Mouse (Mus musculus): Measurements from ENCODE around the gene Mrm1.
A peak's percentile ranks its signal among the peaks of the same experiment; 100 is the strongest.
"Not testable (repeated sequence)": the region's sequence is repeated elsewhere in the genome, so short reads cannot be mapped to it uniquely, and the experiment has no call there.

The Mrm1 gene

DNA sequence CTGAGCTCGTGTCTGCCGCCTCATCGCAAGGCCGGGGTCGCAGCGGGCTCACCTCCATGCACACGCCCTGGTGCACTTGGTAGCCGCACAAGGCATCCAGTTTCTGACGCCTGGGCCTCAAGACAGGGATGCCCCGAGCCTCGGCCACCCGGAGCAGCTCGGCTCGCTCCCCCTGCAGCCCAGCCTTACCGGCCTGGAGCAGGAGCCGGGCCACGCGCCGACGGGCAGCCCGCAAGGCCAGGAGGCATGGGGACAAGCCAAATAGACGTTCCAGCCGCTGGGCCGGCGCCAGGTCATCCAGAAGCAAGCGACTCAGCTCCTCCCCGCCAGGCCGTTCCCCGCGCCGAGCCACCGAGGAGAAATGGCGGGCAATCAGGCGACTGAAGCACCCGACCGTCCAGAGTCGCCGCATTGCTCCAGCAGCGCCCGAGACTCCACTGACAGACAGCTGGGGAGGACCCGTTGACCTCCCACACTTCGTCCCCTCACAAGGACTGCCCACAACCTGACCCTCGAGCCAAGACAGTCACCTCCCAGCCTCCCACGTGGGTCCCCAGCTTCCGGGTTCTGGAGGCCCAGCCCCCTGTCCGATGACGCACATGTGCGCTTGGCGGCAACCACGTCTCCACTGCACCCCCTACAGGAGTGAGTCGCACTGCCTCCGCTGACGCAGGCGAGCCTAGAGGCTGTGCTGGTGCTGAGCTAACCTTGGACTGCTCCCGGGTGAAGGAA, at the start of gene Mrm1:
TSS of gene Mrm1 (minus strand) at position 555 of the 732 bp plus-strand sequence.
- peak; percentile 96 for DNase-seq (ENCODE audit: low read depth, low spot score)

DNA sequence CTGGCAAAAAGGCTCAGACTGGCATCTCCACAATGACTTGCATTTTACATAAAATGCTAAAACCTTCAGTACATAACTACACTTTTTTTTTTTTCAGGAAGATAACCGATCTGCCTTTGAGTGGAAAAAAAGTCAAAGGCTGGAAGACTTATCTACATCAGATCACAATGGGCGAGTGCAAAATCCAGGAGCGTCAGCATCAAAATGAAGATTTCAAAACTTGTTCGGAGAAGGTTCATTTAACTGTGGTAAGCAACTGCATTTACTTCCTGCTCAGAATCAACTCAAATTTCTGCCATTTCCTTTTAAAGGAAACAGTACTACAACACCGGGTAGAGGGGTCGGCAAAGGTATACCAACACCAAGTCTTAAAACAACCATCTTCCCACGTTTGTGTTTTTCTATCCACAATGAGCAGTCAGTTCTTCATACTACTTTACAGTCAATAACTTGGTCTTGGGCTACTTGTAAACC, 49.5 kb upstream of the Mrm1 start:
- DNase-seq (ENCODE audit: low read depth, low spot score), result no peak

DNA sequence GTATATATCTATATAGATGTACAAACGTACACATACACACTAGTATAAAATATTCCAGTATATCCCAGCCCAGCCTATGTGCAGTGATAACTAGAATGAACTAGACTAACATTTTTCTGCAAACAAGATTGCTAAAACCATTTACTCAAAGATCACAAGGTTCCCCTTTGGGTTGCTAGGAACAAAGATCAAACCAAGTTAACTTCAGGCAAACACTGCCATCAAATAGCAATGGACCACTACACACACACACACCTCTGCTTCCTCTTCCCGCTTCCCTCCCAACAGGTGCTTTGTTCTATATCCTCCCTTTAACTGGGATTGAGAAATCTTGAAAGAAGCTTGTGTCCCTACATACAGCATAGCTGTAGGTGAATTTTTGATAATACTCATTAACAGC, 48.3 kb upstream of the Mrm1 start:
- DNase-seq (ENCODE audit: low read depth, low spot score), result no peak

DNA sequence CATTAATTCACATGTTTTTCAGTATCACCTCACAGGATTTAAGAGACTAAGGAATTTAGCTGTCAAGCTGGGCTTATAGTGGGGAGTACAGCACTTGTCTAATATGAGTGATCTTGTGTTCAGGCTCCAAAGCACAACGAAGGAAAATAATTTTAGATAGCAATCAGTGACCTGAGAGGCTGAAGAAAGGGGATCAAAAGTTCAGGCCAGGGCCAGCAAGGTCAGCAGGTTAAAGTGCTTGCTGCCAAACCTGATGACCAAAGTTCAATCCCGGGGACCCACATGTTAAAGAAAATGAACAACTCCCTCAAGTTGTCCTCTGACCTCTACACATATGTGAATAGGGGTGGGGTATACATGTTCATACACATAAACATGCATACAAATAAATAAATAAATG, 46.0 kb upstream of the Mrm1 start:
- no peak for DNase-seq (ENCODE audit: low read depth, low spot score)

DNA sequence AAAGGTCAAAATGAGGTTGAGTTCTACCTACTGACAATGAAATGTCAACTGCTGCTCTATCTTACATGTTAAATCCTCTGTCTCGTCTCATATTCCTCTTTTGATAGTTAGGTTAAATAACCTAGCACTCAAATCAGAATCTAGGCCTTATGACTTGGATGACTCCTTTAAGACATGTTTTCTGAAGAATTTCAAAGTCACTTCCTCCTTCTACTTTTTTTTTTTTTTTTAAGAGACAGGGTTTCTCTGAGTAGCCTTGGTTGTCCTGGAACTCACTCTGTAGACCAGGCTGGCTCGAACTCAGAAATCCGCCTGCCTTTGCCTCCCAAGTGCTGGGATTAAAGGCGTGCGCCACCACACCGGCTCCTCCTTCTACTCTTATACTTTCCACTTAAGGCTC, 36.0 kb upstream of the Mrm1 start:
- no peak for DNase-seq (ENCODE audit: low read depth, low spot score)

DNA sequence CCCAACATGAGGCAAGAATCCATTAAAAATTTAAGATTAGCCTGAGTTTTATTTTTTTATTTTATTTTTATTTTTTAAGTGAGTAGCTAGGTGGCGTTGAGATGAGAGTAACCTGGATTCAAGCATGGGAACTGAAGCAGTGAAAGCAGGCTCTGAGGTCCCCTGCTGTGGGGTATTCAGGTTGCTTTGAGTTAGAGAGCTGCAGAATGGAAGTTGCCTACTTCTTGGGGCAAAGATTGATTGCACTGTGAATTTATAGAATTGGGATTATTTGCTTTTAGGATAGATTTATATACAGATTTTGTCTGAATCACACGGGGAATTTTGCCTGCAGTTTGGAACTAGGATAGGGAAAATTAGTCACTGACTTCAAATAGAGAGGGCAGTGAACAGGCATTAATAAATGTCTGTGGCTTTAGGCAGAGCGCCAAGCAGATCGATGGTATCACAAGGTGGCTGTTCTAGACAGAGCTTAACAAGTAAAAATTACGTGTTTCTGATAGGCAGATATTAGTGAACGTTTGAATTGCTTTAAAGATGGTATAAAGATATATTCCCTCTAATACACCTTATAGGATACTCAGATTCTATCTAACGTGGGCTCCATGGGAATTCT, 28.3 kb upstream of the Mrm1 start:
- DNase-seq (ENCODE audit: low read depth, low spot score), result peak; percentile 89

DNA sequence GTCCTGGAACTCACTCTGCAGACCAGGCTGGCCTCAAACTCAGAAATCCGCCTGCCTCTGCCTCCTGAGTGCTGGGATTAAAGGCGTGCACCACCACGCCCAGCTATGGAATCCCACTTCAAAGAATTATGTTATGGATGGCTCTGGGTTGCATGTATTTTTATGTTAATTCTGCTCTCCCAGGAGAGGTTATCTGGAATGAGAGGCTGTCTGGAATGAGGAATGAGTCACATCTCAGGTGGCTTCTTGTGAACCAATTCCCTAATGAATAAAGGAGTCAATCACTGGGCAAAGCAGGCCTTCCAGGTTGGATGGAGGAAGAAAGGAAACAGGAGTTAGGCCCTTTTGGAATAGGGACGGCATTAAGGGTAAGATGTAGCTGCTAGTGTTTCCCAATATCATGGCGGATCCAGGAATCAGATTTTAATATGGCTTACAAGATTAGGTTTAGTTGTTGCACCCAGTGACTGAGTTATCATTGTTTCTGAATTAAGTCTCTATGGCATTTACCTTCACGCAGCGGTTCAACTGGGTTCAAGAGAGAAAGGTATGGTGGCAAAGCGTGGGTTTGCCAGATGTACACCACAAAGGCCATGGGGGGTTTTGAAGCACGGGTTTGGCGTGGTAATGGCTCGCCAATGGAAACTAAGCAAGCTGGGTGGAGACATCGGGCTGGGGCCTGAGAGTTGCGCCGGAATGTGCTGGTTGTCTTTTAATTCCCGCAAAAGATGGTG, 27.6 kb upstream of the Mrm1 start:
- peak; percentile 94 for DNase-seq (ENCODE audit: low read depth, low spot score)

DNA sequence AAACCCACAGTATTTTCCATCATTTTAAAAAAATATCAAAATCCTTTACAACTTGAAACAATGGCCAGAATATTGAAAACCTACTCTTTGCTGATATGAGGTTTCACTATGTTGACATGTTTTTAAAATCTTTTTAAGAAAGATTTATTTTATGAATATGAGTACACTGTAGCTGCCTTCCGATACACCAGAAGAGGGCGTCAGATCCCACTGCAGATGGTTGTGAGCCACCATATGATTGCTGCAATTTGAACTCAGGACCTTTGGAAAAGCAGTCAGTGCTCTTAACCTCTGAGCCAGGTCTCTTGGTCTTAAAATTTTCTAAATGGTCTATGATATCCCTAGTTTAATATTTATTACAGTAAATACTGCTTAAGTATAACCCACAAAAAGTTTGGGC, 20.0 kb upstream of the Mrm1 start:
- no peak for DNase-seq (ENCODE audit: low read depth, low spot score)

DNA sequence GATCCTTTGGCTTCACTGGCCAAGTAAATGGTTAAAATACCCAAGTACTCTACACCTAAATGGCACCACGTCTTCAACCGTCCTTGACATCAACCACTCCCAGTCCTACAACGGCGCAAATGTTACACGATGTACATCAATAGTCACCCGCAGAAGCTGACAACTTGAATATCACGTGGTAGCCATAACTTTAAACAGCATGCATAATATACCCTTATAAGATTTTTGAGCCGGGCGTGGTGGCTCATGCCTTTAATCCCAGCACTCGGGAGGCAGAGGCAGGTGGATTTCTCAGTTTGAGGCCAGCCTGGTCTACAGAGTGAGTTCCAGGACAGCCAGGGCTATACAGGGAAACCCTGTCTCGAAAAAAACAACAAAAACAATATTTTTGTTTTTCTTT, 10.2 kb upstream of the Mrm1 start:
- DNase-seq (ENCODE audit: low read depth, low spot score), result not testable (repeated sequence)

DNA sequence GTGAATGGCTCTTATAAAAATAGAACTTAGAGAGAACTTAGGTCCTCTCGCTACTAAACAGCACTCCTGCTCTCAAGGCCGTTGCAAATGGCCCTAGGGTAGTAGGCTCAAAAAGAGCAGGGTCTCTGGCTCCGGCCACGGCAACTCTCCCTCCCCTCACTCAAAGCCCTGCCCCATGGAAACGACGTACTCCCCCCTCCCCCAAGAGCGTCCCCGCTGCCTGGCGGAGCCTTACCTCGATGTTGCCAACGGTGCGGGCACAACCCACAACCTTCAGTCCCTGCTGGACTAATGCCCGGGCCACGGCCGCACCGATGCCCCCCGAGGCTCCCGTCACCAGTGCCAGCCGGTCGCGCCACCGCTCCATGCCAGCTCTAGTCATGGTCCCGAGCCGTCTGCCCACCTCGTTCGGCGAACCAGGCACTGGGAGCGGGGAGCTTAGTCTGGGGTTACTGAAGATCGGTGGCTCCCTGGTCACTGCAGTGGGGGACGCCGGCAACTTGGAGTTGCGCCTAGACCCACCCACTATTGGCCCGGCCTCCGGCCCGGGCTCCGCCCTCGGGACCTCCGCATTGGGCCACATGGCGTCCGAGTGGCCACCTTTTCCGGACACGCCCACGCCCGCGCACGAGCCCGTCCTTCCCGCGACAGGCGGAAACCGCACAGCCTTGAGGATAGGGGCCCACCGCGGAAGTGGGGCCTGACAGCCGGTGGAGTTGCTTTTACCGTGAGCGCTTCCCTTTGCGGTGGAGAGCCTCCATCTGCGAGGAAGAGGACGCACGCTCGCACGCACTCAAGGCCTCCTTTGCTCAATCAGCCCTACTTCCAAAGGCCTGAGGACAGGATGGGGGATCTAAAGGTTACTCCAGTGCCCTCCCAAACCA, 9.4 kb upstream of the Mrm1 start, which contains the start of gene Dhrs11:
TSS of gene Dhrs11 (minus strand) at position 479 of the 884 bp plus-strand sequence.
- DNase-seq (ENCODE audit: low read depth, low spot score), result peak; percentile 89

DNA sequence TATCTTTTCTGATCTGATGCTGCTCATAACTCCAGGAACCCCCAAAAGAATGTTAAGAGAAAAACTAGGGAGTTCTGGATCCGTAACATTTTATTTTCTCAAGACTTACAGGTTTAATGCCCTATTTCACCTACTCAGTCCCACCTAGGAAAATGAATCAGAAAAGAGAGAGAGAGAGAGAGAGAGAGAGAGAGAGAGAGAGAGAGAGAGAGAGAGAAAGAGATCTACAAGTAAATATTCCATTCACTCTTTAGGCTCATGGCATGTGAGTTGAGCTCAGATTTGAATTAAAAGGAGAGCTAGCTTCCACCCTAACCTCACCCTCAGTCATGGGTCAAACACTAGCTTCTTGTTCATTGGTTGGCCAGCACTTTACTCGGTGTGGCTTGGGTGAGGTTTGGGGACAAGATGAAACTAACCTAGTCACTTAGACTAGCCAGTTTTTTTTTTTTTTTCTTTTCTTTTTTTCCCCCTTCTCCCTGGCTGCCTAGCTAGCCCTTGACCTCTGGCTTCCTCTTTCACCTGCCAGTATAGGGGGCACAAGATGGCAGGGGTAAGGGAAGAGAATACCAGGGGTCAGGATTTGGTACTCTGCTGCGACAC, 8.7 kb upstream of the Mrm1 start:
- no peak for DNase-seq (ENCODE audit: low read depth, low spot score)

DNA sequence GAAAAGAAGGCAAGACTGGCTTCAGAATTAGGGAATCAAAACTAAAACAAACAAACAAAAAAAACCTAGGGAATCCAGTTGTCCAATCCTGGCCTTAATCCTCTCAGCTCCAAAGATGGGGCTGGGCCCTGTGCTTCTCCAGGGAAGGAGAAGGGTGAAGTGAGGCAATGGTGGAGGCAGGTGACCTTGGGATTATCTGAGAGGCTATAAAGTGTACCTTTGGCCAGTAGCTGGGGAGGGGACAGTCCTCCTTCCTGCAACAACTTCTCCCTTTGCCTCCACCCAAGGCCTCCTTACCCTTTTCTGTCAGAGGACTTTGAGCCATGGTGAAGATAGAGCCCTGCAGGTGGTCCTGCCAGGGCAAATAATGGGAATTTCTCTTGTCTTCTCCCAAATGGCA, 8.2 kb upstream of the Mrm1 start:
- DNase-seq (ENCODE audit: low read depth, low spot score), result no peak

DNA sequence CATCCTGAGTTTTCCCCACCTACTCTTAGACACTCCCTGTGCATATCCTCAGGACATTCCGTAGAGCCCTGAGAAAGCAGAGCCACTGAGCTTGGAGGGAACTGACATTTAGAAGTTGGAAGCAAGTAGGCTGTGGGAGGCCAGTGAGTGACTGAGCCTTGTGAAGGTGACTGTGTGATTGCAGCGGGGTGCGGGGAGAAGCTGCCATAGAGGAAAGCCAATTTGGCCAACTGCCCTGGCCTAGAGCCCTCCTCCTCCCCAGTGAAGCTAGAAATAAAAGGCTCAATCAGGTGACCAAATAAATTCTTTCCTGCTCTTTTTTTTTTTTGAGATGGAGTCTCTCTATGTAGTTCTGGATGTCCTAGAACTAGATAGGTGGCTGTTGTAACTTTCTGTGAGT, 6.9 kb upstream of the Mrm1 start:
- peak; percentile 35 for DNase-seq (ENCODE audit: low read depth, low spot score)

DNA sequence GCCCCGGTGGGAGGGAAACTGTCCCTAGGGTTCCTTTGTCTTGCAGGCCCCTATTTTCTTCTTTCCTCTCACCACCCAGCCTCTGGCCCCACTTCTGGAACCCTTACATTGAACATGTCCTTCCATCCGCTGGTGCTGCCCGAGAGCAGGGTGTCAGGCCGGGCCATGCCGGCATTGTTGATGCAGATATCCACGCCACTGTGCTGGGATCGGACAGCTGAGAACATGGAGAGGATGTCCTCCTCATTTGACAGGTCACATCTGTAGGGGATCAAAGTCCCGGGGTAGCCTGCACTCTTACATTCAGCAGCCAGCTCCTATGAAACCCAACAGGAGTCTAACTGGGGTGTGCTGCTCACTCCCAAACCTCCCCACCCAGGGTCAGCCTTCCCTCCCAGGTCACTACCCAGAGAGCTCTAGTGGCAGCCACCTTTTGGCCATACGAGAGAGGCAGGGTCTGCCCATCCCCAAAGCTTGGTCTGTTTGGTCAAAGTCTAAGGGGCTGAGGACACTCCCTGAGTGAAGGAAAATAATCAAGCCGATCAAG, 6.0 kb upstream of the Mrm1 start:
- DNase-seq (ENCODE audit: low read depth, low spot score), result no peak

DNA sequence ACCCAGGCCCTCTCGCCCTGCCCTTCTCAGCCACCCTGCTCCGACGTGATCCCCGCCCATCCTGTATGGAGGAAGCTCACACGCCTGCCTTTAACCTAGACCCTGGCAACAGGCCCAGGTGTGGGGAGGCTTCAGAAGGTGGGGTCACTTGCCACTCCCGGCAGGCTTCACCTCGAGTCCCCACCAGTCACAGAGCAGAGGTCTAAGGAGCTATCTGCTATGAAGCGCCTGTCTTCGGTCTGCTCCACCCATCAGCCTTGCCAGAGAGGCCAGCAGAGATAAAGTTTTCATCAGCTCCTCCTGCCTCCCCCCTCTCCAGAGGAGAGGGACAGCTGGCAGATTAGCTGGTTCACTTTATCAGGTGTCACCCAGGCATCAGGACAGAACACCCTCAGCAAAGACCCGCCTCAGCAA, 4.2 kb upstream of the Mrm1 start:
- DNase-seq (ENCODE audit: low read depth, low spot score), result no peak

DNA sequence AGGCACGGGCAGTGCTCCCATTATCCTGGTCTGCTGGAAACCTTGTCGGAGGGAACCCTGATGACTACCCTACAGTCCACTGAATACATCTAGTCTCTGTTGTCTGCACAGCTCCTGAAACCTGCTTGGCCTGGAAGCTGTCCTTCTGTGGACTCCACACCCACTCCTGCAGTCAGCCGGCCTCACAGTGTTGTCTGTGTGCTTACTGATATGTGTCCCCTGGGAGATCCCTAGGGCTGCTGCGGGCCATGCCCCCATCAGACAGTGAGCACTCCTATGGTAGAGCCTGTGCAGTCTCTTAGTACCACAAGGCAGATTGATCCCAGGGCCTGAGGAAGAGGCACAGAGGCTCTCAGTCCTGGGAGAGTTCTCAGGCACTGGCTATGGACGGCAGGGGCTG, 3.2 kb upstream of the Mrm1 start:
- DNase-seq (ENCODE audit: low read depth, low spot score), result no peak

DNA sequence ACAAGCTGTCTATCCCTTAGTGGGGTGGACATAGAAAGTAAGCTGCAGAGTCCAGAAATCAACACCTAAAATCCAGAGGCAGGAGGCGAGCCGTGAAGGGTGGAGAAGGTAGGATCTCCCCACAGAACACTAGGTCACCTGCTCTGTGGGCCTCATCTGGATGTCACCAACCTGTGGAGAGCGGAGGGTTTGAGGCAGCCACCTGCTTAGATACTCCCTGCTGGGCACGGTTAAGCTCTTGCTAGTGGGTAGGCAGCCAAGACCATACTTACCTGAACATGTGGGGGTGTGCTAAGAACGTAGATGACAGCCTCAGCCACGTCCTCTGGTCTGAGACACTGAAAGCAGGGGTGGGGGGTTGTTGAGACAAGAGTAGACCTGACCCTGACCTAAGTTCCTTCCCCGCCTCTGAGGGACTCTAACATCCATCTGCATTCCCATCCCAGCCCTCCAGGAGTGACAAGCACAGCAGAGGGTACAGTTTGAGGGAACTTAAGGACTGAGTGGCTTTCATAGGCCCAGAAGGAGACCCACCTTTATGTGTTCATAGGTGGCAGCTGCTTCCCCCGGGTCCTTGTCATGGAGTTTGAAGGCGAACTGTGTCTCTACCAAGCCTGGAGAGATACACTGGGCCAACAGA, 1.9 kb upstream of the Mrm1 start:
- DNase-seq (ENCODE audit: low read depth, low spot score), result no peak

DNA sequence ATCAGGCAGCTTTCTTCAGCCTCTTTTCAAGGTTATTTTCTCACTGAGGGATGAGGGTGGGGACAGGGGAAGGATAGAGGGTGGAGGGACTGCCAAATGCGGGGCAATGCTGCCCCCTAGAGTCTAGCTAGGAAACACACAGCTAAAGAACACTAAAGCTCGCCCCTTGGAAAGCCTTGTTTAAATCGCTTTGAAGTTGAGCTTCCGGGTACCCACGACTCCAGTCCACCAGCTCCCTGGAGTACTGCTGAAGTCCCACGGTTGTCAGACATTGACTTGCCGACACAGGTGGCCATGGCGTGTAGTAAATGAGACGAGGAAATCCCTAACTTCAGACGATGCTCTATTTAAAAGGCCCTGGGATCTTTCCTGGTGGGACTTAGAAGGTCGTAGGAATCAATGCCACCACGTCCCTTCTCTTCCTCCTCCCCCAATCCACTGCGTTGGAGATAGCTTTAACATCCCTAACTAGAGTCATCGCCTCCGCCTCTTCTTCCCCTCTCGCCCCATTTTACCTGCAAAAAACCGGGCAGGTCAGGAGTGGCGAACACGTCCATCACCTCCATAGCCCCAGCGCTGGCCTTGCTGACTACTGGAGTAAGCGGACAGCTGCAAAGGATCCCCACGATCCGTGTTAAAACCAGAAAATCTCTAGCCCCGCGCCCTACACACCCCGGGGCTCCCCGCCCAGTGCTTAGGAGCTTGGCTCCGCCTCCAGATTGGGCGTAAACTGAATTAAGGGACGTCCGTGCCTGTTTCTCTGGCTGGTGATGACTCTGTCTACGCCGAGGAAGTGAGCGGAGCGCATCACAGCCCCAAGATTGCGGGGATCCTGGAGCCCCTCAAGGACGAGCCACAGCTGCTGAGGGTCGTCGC, 992 bp downstream of the Mrm1 start:
- peak; percentile 94 for DNase-seq (ENCODE audit: low read depth, low spot score)

DNA sequence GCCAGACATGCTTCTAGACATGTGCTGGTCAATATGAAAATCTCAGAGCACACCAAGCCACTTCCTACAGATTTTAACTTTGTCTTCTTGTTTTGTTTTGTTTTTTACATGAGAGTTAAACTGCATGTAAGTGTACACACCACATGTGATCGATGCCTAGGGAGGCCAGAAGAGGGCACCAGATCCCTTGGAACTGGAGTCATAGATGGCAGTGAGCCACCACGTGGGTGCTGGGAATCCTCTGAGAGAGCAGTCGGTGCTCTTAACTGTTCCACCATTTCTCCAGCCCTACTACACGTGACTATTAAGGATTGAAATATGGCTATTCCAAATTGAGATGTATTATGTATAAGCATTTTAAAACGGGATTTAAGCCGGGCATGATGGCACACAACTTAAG, 2.0 kb downstream of the Mrm1 start:
- peak; percentile 93 for DNase-seq (ENCODE audit: low read depth, low spot score)

Data from R1 (cell line).